Mouse (Mus musculus) olfactory bulb, adult 2 months (tissue): ENCODE results near the gene Col9a1.

Source experiments
- CTCF ChIP-seq: fragments of 200-500 bp; IDR thresholded peaks from 2 replicates; pipeline ENCODE4 v1.5.1; 2012; ENCODE audit warnings: low read depth, mild to moderate bottlenecking, low read length, moderate library complexity; ENCODE audit not compliant: insufficient read depth
- POLR2A ChIP-seq: fragments of 200-500 bp; IDR thresholded peaks from 2 replicates; pipeline ENCODE4 v1.6.1; 2012; ENCODE audit warnings: mild to moderate bottlenecking, low read depth, low read length, moderate library complexity; ENCODE audit not compliant: insufficient read depth

DNA sequence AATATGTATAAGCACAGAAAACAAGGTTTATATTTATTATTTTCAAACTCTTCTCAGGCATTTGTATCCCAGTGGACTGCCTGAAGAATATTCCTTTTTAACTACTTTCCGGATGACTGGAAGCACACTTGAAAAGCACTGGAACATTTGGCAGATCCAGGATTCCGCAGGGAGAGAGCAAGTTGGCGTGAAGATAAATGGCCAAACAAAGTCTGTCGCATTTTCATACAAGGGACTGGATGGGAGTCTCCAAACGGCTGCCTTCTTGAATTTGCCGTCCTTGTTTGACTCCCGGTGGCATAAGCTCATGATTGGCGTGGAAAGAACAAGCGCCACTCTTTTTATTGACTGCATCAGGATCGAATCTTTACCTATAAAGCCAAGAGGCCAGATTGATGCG is 7.6 kb downstream of the Col9a1 start:
- TF ChIP-seq CTCF = no peak
- TF ChIP-seq POLR2A = no peak
